Mouse (Mus musculus): ENCODE measurements around the gene Gm6803.
"Not testable (repeated sequence)": the region's sequence is repeated elsewhere in the genome, so short reads cannot be mapped to it uniquely, and the experiment has no call there.

DNA sequence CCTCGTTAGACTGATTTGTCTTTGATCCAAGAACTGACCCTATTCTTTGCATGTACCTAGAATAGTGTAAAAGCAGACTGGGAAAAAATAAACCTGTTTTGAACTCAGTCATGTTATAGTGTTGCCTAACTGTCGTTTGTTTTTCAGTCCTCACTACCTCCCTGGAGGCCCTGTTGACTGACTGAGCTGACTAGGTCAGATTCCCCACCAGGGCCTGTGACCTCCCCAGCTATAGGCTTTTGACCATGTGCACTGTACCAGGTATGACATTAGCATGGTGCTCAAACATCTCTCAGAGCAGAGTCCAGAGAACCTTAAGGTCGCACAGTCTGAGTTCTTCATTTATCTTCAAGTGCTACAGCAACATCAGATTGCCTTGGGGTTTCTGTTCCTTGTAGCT, 14.5 kb downstream of the Gm6803 start:
- TF ChIP-seq CTCF, POLR2A (IDR thresholded peaks at IDR 0.05; ENCODE audit: extremely low read depth, insufficient read depth, low read length): not testable (repeated sequence)

Data from cortical plate, adult 2 months (tissue).